Mouse (Mus musculus) 3134 (cell line): ENCODE measurements around the gene Col6a6.

Source experiments
- DNase-seq: peaks from one replicate; pipeline ENCODE4 v3.0.0-alpha.2; 2011; ENCODE audit warnings: low spot score; ENCODE audit not compliant: insufficient read length; ENCODE audit errors: extremely low read depth

Gene Col6a6

DNA sequence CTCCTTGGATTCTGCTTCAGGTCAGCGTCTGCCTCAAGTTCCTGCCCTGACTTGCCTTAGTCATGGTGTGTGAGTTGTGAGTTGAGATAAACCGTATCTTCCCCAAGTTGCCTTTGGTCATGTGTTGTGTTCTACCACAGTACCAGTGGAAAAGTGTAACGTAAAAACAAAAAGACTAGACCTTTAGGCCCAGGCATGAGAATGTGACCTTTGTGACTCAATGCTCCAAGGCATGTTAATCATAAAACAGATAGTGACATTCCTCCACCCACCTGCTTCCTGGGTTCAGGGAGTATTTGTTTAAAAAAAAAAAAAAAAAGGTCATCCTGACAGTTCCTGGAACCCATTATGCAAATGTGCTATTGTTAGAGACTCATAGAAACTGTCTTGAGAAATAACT, 82.1 kb downstream of the Col6a6 start:
- no peak for DNase-seq

DNA sequence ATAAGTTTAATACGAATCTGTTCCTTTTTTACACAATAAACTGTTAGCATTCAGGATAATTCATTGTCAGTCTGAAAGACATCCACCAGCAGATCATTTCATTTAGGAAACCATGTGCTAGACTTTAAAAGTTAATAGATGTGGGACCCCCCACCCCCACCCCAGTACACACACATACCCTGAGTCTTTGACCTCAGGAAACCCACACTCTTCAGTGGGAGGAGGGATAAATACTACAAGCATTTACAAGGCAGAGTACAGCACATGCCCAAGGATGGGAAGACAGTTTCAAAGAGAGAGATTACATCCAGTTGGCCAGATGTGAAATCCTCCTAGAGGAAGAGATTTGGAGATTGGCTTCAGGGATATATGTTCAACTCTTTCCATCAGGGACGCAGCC, 87.5 kb downstream of the Col6a6 start:
- DNase-seq: no peak

DNA sequence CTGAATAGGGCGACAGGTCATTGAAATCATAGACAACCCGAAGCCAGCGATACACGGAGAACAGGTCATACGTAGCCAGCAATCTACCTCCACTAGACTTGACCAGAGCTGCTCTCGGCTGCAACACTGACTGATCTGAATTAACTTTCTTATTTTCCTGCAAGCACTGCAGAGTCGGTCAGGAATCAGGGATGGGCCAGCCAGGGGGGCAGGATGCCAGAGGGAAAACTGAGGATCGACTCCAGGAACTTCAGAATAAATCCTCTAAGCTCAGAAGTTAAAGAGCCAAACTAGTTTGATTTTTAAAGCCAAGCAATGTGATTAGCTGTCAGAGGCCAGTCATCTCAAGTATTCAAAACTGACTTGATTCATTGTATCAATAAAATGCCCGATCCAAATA, 88.5 kb downstream of the Col6a6 start:
- DNase-seq: no peak

DNA sequence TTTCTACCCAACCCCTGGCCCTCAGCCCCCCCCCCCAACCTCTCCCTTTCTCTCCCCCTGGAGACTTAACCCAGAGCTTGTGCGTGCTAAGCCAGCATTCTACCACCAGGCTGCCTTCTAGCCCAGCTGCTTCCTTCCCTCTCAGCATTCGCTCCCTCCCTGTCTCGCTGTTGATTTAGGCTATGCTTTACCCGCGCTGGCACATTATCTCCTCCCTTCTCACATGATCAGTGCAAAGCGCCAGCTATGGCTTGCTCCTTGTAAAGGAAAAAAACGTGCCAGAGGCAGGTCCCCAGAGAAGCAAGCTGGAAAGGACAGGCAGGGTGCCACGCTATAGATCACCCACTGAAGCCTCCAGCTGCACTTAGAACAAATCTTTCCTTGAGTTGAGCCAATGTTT, 90.5 kb downstream of the Col6a6 start:
- DNase-seq: no peak

DNA sequence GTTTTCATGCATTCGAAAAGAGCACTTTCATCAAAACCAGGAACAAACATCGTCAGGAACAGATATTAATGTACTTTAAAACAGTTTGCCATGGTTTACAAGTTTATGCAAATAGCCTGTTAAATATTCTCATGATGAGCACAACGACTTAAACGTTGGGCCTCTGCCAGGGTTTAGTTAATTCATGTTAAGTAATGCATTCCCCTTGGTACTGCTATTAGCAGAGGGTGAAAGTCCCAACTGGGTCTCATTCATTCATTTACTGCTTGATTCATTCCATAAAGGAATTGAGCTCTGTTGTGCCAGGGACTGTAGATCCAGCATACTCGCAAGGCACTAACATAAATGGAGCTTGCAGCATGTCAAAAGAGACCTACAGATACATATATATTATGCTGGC, 92.8 kb downstream of the Col6a6 start:
- no peak for DNase-seq

DNA sequence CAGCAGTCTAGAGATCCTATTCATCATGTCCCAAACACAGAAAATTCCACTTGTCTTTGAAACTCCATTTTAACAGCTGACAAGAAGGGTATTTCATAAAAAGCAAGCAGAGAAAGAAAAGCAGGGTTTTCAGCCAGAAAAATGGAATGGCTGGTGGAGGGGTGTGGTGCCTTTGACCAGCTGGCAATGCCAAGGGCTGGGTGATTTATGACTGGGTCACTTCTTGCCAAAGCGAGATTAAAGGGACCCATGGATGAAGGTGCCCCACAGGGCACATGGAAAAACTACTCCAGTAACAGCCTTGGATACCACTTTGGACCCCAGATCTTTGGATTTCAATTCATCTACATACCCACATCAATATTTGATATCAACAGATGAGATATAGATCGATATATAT, 93.3 kb downstream of the Col6a6 start:
- no peak for DNase-seq

DNA sequence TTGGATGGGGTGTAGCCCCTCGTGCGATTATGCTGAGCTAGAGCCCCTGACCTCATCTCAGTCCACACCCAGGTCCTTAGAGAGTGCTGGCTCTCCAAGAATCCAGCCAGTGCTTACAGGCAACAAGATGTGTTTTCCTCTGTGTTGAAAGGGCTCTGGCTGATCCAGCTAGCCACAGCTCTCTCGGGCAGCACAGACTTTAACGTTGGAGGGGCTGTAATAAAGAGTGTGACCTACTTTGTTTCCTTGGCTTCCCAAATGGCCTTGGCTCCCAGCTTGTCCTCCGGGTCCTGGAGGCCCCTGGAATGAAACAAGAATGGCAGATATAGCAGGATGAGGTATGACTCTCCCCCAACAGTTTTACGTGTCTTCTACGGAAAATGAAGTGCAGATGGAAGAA, 96.0 kb downstream of the Col6a6 start:
- no peak for DNase-seq

DNA sequence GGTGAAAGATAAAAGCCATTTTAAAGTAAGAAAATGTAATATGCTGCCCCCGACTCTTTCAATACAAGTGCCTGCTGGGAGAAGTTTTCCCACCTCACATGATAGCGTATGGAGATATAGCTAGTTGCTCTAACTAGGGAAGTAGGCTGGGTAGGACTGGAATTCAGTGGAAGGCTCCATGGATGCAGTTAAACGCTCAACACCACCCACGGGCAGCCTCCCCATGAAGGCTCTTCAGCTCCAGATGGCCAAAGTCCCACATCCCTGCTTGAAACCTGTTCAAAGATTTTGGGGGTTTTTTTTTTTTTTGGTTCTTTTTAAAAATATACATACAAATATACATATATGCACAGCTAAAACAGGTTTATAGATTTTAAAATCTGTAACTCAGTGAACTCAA, 107.5 kb downstream of the Col6a6 start:
- no peak for DNase-seq

DNA sequence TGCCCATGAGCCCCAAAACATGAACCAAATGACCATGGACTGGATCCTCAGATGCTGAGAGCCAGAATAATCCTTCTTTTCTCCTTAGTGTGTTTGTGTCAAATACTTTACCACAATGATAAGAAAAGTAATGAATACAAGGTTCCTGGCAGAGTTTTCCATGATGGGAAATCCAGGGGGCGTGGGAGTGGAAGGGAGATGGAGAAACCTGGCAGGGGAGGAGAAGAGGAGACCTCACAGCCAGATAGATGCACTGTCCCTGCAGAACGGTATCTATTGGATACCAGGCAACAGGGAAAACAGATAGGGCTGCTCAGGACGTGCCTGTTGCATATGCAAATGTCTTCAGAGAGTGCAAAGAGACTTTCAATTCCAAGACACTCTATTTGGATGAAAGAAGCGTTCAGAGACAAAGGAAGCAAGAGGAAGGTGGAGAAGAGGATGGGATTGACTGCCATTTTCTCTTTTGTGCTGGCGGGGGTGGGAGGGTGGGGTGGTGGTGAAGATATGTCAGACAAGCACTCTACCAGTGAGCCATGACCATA, 108.0 kb downstream of the Col6a6 start:
- no peak for DNase-seq

DNA sequence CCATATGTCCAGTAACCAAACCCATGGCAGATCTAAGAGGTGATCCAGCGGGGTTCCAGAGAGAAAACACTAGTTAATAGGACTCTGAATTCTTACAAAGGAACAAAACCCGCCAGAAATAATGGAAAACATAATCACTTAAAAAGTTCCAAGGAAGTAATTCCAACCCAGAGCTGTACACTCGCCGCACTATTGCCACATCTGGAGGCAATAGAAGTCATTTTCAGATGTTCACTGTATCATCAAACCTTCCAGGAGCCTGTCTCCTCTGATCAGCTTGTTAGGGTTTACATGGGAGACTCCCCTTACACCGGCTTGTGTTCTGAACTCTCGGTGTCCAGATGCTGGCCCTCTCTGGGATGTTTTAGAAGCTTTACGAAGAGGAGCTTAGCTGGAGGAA, 108.6 kb downstream of the Col6a6 start:
- DNase-seq: no peak

DNA sequence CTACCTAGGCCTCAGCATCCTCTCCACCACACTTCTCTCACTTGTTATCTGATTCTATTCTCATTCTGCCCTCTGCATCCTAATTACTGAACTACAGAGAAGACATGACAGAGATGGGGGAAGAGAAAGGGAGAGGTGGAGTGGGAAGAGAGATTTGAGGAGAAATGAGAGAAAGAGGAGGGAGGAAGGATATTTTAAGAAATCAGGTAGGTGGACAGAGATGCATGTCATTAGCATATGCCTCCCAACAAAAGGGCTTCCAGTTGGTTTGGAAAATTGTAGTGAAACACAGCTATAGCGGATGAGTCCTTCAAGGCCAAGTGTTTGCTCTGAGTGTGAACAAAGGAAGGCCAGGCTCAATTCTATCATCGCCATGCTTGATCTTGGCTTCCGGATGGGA, 115.9 kb downstream of the Col6a6 start:
- DNase-seq: no peak

DNA sequence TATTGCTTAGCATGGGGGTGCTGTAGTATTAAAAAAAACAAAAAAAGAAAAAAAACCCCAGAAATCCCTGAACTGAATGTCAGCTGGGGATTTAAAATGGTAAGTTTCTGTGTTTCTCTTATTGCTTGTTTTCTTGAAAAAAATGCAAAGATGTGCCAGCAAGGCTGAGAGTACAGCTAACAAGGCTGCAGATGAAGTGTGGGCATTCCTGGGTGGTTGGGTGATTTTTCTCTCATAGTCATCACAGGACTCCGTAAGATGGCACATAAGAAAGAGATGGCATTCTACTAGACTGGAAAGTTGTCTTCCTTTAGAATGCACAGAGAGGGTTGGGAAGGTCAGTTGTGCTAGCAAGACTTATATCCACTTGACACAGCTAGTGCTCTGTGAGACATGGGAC, 122.9 kb downstream of the Col6a6 start:
- no peak for DNase-seq

DNA sequence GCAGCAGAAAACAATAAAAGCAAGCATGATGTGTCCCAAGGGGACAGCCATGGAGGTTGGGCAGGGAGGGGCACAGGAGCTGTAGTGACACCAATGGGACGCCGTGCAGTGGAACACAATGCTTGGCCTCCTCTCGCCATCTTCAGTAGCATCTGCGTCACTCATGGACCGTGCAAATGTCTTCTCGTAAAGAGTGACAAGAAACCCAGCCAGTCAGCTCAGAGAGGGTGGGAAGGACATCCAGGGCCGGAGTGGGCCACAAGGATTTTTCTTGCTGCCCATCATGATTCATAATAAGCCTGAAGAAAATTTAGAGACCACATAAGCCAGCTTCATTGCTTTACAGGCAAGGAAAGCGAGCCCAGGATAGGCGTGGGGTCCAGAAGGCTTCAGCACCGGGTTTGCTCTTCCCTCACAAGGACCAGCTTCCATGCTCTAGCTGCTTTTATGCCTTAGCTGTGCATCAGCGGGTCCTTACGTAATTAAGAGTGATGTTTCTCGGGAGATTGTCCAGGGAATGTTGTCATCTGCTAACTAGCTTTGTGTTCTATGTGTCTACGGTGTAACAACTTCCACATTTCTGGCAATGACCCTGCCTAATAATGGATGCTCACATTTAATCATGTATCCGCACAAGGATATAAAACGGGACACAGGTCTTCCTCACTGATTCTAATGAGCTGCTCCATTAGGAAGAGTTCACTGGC, 123.6 kb downstream of the Col6a6 start:
- DNase-seq: no peak

DNA sequence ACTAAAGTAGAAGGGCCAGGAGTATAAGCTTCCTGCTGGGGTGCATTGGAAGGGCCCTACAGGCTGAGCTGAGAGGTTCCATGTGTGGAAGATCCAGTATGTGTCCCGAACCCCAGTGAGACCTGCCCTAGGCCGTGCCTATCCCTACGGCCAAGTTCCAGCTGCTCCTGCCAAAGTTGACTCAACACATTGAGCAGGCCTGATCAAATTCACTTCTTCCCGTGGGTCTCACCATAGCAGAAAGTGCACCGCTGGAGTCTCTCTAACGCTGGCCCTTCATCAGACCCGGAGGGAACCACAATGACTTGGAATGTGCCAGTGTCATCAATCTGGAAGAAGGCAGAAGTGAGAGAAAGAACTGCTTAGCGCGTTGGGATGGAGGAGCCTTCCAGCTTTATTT, 126.0 kb downstream of the Col6a6 start:
- DNase-seq: peak; percentile 61

DNA sequence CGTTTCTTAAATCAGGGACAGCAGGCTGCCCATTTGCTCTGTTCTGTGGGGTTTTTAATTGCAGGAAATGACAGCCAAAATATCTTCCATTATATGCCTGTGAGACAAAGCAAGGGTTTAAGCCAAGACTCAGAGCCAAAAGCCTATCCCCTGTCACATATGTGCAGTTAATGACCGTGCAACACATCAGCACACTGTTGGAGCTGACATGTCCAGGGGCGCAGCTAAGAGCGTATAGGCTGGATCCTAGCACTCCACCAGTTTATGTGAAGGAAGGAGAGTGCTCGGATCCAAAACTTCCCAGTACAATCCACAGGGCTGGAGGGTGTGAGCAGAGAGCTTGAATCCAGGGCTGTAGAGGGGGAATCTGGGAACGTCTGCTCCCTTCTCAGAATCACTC, 127.3 kb downstream of the Col6a6 start:
- DNase-seq: no peak

DNA sequence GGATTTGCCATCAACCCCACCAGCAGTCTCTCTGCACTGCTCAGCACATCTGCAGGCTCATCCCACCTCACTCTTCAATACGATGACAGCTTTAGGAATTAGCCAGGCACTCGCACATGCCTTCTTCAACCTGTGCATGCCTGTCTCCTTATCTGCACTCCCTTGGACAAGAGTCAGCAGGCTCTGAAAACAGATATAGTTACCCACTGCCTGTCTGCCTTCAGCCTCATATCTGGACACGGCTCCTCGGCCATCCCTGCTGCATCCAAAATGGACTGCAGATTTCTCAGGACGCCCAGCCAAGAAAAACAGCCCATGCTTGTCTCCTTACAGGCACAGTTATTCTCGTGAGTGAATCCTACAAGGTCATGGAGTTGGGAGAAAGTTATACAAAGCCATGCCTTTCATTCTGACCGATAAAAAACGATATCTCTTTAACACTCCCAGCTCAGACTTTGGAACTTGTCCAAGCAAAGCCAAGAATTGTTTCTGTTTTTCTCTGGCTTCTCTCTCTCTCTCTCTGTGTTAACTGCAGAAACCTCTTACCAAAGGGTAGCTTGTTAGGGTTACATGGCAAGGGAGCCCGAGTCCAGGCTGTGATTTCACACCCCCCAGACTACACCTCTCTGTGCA, 130.1 kb downstream of the Col6a6 start:
- DNase-seq: no peak

DNA sequence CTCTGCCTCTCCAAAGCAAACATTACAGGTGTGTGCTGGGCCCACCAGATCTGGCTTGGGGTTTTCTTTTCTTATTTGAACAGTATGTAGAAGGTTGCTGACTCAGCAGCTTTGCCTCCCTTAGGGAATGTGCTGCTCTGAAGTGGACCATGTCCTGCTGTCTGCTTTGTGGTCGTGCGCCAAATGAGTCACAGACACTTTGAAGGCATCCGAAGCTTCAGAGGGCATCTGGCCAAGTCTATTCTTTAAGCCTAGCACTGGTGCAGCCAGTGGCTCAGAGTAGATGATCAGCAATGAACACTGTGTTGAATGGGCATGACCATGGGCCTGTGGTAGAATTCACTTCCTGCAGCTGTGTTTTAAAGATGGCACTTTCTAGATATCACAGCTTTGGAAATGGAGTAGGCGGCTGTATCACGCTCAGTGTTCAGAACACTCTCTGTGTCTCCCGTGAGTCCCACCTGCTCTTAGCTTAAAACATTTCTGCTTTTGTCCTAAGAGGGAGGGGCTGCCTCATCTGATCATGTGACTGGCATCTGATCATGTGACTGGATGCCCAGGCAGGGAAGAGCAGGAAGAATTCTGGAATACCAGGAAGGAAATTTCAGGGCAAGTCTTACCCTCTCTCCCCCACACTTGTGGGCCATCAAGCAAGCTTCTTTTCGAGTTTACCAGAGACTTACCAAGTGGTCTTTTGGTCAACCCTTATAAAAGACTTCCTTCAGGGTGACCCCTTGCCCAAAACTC, 131.0 kb downstream of the Col6a6 start:
- peak; percentile 48 for DNase-seq

DNA sequence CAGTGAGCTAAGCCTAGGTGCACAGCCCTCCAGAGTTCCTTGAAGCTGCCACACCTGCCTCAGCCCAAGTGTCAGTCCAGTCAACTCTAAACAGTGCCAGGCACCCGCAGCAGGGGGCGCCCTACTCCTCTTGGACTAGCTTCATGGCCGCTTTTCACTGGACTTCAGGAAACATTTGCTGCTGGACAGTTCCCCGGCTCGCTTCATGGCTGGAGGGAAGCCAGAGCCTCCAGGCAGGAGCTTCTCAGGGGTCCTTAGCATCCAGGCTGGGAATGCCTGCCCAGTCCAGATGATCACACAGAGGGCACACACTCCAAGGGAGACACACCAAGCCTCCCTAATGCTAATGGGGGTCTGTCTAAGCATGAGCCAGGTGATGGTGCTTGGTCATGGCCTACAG, 134.1 kb downstream of the Col6a6 start:
- DNase-seq: no peak

DNA sequence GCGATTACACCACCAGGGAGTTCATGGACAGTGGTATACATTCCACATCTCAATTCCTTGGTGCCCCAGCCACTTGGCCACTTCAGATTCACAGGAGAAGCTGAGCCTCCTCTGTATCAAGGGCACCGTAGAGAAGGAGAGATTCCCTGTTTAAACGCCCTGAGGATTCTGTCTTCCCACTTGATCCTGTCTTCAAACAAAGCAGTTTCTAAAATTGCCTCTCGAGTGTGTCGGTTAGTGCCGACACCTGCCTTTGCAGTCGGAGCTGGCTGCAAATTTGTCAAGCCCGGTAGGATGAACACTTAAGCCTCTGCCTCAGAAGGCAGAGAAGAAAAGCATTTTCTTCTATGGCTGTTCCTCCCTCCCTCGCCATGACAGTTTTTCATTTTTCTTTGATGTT, 134.9 kb downstream of the Col6a6 start:
- DNase-seq: no peak

DNA sequence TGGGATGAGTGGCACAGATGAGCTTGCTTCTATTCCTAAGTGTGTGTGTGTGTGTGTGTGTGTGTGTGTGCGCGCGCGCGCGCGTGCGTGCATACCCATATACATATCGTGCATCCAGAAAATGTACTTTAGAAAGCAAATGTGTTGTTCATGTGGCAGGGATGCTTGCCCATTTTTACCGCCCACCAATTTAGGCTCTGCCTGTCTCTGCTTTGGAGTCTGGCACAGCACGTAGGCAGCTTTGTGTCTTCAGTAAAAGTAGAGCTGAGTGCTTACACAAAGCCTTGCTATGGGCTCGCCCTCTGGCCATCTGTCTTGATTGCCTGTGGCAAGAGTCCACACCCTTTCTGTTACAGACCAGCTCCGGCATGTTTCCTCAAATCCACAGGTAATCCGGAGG, 135.5 kb downstream of the Col6a6 start:
- no peak for DNase-seq

DNA sequence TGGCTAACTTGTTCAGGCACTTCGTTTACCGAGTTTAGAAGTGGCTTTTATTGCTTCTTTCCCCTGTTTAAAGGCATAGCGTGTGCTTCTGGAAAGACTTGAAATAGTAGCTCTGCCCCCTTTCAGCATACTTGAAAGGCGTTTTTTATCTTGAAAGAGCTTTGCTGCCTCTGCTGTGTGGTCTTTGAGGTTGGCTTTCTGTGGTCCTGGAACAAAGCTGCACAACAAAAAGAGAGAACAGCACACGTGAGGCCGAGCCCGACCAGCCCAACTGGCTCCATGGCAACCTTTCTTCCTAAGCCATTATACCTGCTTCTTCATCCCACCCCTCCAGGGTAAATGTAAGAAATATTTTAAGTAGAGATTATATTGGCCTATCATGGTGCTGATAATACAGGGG, 138.5 kb downstream of the Col6a6 start:
- no peak for DNase-seq
